Mouse (Mus musculus): ENCODE measurements around the gene Tjp2. TPM values are rescaled to one million over a fixed set of nuclear protein-coding genes. Genes with fewer than 3 reads are reported as not detected.

Tjp2 gene
- polyA plus RNA-seq, 1 experiment from 2014 or later: 28.4 TPM

DNA sequence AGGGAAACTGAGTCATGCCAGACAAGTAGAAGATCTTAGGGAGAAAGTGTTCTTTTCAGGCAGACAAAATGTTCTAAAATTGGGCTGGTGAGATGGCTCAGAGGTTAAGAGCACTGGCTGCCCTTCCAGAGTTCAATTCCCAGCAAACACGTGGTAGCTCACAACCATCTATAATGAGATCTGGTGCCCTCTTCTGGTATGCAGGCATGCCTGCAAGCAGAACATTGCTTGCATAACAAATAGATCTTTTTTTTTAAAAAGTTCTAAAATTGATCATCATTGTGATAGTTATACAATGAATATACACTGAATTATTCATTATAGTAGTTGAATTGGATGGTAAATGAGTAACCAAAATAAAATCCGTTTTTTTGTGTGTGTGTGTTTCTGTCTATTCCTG lies 6.5 kb downstream of the Tjp2 start:
- peaks cover 3% of the 10 kb centered on the region; the same call in 1 of the 2 replicates for H3K4me1 ChIP-seq
- H3K4me2 ChIP-seq (replicated peaks): no peak overlapping the region
- no peak overlapping the region for H3K4me3 ChIP-seq
- H3K9me3 ChIP-seq: no peaks in the 10 kb centered on the region
- WGBS: 46% methylated on average over 2 of the region's 2 CpGs
- H3K27me3 ChIP-seq (replicated peaks): no peaks in the 10 kb centered on the region
- no peak overlapping the region for H3K9ac ChIP-seq
- ATAC-seq (ENCODE audit: low FRiP score, low read depth): no peak
- no peaks in the 10 kb centered on the region for H3K36me3 ChIP-seq
- no peak overlapping the region for H3K27ac ChIP-seq

DNA sequence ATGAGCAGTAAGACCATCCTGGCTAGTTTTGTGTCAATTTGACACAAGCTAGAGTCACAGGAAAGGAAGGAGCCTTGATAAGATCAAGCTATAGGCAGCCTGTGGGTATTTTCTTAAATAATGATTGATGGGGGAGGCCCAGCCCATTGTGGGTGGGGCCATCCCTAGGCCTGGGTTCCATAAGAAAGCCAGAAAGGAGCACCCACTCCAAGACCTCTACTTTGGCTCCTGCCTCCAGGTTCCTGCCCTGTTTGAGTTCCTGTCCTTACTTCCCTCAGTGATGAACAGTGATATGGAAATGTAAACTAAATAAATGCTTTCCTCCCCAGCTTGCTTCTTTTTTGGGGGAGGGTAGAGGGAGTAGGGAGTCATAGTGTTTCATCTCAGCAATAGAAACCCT lies 7.0 kb downstream of the Tjp2 start:
- H3K27ac ChIP-seq: no peak overlapping the region
- no peak for ATAC-seq (ENCODE audit: low FRiP score, low read depth)
- no peaks in the 10 kb centered on the region for H3K36me3 ChIP-seq
- no peaks in the 10 kb centered on the region for H3K27me3 ChIP-seq (replicated peaks)
- no peak overlapping the region for H3K9ac ChIP-seq
- H3K4me3 ChIP-seq: no peak overlapping the region
- peaks cover 7% of the 10 kb centered on the region; the same call in 1 of the 2 replicates for H3K4me1 ChIP-seq
- H3K9me3 ChIP-seq: no peaks in the 10 kb centered on the region
- no peak overlapping the region for H3K4me2 ChIP-seq (replicated peaks)

DNA sequence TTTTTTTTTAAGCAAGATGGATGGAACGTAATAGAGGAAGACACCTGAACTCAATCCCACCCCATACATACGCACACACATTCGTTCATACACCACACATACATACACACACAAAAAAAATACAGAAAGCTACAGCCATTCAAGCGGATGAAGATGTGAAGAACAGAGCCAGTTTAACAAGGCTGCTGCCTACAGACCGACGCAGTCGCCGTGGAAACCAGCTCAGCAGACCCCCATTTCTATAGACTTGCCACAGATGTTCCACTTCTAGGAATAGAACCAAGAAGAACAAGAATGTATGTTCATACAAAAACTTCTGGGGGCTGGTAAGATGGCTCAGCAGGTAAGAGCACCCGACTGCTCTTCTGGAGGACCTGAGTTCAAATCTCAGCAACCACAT lies 8.1 kb downstream of the Tjp2 start:
- H3K27ac ChIP-seq: no peak overlapping the region
- 0 out of 2 replicates have a peak, but pooled peaks cover 8% of the 10 kb centered on the region for H3K4me1 ChIP-seq
- 71% methylated on average over 9 of the region's 9 CpGs for WGBS
- H3K36me3 ChIP-seq: no peaks in the 10 kb centered on the region
- H3K9ac ChIP-seq: no peak overlapping the region
- H3K9me3 ChIP-seq: no peaks in the 10 kb centered on the region
- H3K4me2 ChIP-seq (replicated peaks): no peak overlapping the region
- no peak overlapping the region for H3K4me3 ChIP-seq
- ATAC-seq (ENCODE audit: low FRiP score, low read depth): no peak
- no peaks in the 10 kb centered on the region for H3K27me3 ChIP-seq (replicated peaks)

DNA sequence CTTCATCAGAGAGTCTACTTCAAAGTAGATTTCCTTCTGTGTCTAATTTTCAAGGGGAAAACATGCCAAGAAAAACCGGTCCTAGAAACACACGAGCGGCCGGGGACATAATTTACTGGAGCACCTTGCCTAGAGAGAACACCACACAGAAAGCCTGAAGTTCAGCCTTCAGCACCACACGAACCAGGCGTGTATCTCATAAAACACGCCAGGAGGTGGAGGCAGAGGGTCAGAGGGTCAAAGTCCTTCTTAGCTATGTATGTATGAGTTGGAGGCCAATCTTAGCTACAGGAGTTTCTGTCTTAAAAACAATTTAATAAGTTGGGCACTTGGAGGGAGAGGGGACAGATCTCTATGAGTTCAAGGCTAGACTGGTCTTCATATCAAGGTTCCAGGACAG lies 9.9 kb downstream of the Tjp2 start:
- H3K36me3 ChIP-seq: no peaks in the 10 kb centered on the region
- no peak overlapping the region for H3K27ac ChIP-seq
- no peak for ATAC-seq (ENCODE audit: low FRiP score, low read depth)
- no peak overlapping the region for H3K9ac ChIP-seq
- no peak overlapping the region for H3K4me2 ChIP-seq (replicated peaks)
- 0 out of 2 replicates have a peak, but pooled peaks cover 8% of the 10 kb centered on the region for H3K4me1 ChIP-seq
- H3K27me3 ChIP-seq (replicated peaks): no peaks in the 10 kb centered on the region
- 81% methylated on average over 7 of the region's 7 CpGs for WGBS
- H3K4me3 ChIP-seq: no peak overlapping the region
- H3K9me3 ChIP-seq: no peaks in the 10 kb centered on the region

GRCm38 (mm10) chr19:24213299-24213698 lies 11.5 kb downstream of the Tjp2 start:
- Histone ChIP-seq H3K27me3 (replicated peaks) (no peaks in the 10 kb centered on the region), H3K4me2 (replicated peaks) (no peak overlapping the region), H3K36me3 (no peaks in the 10 kb centered on the region), H3K4me3 (no peak overlapping the region), H3K9ac (no peak overlapping the region), H3K9me3 (no peaks in the 10 kb centered on the region), H3K27ac (no peak overlapping the region), H3K4me1 (0 out of 2 replicates have a peak, but pooled peaks cover 6% of the 10 kb centered on the region)
- WGBS: 33% methylated on average over 7 of the region's 7 CpGs
- ATAC-seq (ENCODE audit: low FRiP score, low read depth): no peak

GRCm38 (mm10) chr19:24212552-24213249 lies 12.1 kb downstream of the Tjp2 start:
- Histone ChIP-seq H3K27ac (no peak overlapping the region), H3K4me2 (replicated peaks) (no peak overlapping the region), H3K9ac (no peak overlapping the region), H3K9me3 (no peaks in the 10 kb centered on the region), H3K4me3 (no peak overlapping the region), H3K4me1 (0 out of 2 replicates have a peak, but pooled peaks cover 6% of the 10 kb centered on the region), H3K36me3 (no peaks in the 10 kb centered on the region), H3K27me3 (replicated peaks) (no peaks in the 10 kb centered on the region)
- no peak for ATAC-seq (ENCODE audit: low FRiP score, low read depth)
- 88% methylated on average over 12 of the region's 12 CpGs for WGBS

DNA sequence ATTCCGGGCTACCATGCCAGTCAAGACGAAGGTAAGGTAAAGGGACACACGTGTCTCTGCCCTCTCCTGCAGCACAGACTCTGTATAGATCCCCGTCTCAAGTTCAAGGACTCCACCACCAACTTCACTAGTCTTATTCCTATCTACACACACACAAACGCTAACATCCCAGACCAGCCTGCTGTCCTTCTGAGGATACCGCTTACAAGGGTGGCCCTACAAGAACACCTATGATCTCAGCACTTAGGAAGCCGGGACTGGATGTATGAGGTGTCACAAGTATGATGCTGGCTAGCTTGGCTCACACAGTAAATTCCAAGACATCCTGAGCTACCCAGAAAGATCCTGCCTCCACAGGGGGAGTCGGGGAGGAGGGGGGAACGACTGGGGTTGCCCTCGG lies 13.7 kb downstream of the Tjp2 start:
- H3K36me3 ChIP-seq: no peaks in the 10 kb centered on the region
- no peak overlapping the region for H3K27ac ChIP-seq
- H3K9ac ChIP-seq: no peak overlapping the region
- no peak overlapping the region for H3K4me3 ChIP-seq
- H3K4me1 ChIP-seq: 0 out of 2 replicates have a peak, but pooled peaks cover 6% of the 10 kb centered on the region
- no peak overlapping the region for H3K4me2 ChIP-seq (replicated peaks)
- H3K27me3 ChIP-seq (replicated peaks): no peaks in the 10 kb centered on the region
- H3K9me3 ChIP-seq: no peaks in the 10 kb centered on the region
- 81% methylated on average over 10 of the region's 10 CpGs for WGBS
- ATAC-seq (ENCODE audit: low FRiP score, low read depth): no peak

DNA sequence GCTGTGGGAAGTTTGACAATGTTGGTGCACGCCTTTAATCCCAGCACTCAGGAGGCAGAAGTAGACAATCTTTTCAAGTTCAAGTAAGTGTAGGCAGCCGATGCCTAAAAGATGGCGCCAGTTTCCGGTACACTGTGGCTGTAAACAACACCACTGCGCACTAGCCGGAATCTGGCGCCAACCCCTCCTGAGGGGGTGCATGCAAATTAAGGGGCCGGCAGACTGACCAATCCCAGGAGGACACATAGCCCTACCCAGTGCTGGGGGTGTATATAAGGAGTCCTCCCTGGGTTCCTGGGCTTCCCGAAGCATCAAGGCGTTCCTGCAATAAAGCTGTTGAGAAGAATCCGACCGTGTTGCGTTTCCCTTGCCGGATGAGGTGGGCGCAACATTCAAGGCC lies 15.3 kb downstream of the Tjp2 start:
- WGBS: 96% methylated on average over 15 of the region's 15 CpGs
- Histone ChIP-seq H3K27me3 (replicated peaks) (no peaks in the 10 kb centered on the region), H3K4me3 (no peak overlapping the region), H3K4me1 (0 out of 2 replicates have a peak, but pooled peaks cover 6% of the 10 kb centered on the region), H3K27ac (no peak overlapping the region), H3K9ac (no peak overlapping the region), H3K9me3 (no peaks in the 10 kb centered on the region), H3K4me2 (replicated peaks) (no peak overlapping the region), H3K36me3 (no peaks in the 10 kb centered on the region)
- ATAC-seq (ENCODE audit: low FRiP score, low read depth): no peak

GRCm38 (mm10) chr19:24207967-24208366 lies 16.9 kb downstream of the Tjp2 start:
- WGBS: 87% methylated on average over 1 of the region's 1 CpGs
- Histone ChIP-seq H3K4me3 (no peak overlapping the region), H3K27me3 (replicated peaks) (no peaks in the 10 kb centered on the region), H3K9me3 (no peaks in the 10 kb centered on the region), H3K27ac (no peak overlapping the region), H3K4me2 (replicated peaks) (no peak overlapping the region), H3K4me1 (0 out of 2 replicates have a peak, but pooled peaks cover 2% of the 10 kb centered on the region), H3K36me3 (no peaks in the 10 kb centered on the region), H3K9ac (no peak overlapping the region)
- no peak for ATAC-seq (ENCODE audit: low FRiP score, low read depth)

DNA sequence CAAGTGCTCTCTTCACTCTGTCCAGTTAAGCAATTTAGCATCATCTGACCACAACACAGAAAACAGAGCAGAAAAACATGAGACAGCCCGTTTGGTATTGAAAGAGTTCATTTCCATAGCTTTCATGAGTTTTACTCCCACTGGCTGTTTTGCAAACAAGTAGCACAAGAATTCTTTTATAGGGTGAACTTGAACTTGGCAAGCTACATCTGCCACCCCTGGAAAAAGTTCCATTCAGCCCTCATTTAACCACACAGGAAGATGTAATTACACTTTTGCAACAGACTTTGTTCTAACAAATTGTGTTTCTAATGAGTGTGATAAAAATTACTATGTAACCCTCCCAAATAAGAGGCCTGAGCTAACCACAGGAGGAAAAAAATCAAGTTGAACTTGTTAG lies 19.8 kb downstream of the Tjp2 start:
- Histone ChIP-seq H3K9me3 (no peaks in the 10 kb centered on the region), H3K4me2 (replicated peaks) (no peak overlapping the region), H3K4me3 (no peak overlapping the region), H3K36me3 (no peaks in the 10 kb centered on the region), H3K9ac (no peak overlapping the region), H3K27ac (no peak overlapping the region), H3K4me1 (no peaks in the 10 kb centered on the region; the same call in 1 of the 2 replicates), H3K27me3 (replicated peaks) (no peaks in the 10 kb centered on the region)
- 57% methylated on average over 1 of the region's 1 CpGs for WGBS
- no peak for ATAC-seq (ENCODE audit: low FRiP score, low read depth)

DNA sequence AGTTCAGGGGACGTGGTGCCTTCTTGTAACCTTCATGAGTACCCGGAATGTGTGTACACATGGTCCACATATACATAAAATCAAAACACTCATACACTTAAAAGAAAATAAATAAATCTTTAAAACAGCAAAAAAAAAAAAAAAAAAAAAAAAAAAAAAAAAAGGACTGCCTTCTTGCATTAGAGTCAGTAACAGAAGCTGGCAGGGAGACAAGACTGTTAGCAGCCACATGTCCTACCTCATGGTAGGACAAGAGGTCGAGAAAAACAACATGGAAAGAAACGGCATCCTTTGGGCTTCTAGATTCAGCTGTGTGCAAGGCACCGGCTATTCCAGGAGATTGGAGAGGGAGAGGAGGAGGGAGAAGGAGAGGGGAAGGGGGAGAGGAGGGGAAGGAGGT lies 23.0 kb downstream of the Tjp2 start:
- Histone ChIP-seq H3K27me3 (replicated peaks) (no peaks in the 10 kb centered on the region), H3K4me3 (no peak overlapping the region), H3K27ac (no peak overlapping the region), H3K9ac (no peak overlapping the region), H3K9me3 (no peaks in the 10 kb centered on the region), H3K4me1 (no peaks in the 10 kb centered on the region; the same call in 1 of the 2 replicates), H3K36me3 (no peaks in the 10 kb centered on the region), H3K4me2 (replicated peaks) (no peak overlapping the region)
- ATAC-seq (ENCODE audit: low FRiP score, low read depth): no peak
- 96% methylated on average over 5 of the region's 5 CpGs for WGBS

DNA sequence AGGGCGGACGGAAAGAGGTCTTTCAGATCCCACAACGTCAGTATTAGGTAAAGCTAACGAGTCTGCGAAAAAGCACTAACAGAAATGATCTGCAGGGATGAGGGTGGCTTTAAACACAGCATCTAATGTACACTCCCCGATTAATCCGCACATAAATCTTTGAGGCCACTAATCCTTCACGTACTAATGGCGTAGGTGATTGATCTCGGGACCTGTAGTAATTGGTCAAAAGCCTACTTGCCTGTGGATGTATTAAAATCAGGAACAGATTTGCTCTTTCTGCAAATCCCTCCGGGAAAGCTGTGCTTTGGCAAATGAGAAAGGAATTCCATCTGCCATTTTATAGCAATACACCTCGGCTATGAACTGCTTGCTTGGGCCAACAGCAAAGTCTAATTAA lies 24.3 kb downstream of the Tjp2 start:
- no peaks in the 10 kb centered on the region for H3K36me3 ChIP-seq
- no peak overlapping the region for H3K9ac ChIP-seq
- H3K9me3 ChIP-seq: no peaks in the 10 kb centered on the region
- WGBS: 73% methylated on average over 12 of the region's 12 CpGs
- H3K4me1 ChIP-seq: no peaks in the 10 kb centered on the region; the same call in 1 of the 2 replicates
- H3K4me2 ChIP-seq (replicated peaks): no peak overlapping the region
- no peak overlapping the region for H3K4me3 ChIP-seq
- ATAC-seq (ENCODE audit: low FRiP score, low read depth): no peak
- no peaks in the 10 kb centered on the region for H3K27me3 ChIP-seq (replicated peaks)
- no peak overlapping the region for H3K27ac ChIP-seq

All from neural tube, embryonic 12.5 days (tissue).